Mouse (Mus musculus) G1E (cell line): ENCODE results near the gene Pnrc1. TPM values are rescaled to one million over a fixed set of nuclear protein-coding genes. Genes with fewer than 3 reads are reported as not detected.
"Not testable (repeated sequence)": the region's sequence is repeated elsewhere in the genome, so short reads cannot be mapped to it uniquely, and the experiment has no call there.

ENCODE experiments used
- ATAC-seq: 2 replicates; pipeline ENCODE4 v1.8.0; 2016; ENCODE audit warnings: mild to moderate bottlenecking; ENCODE audit not compliant: insufficient number of reproducible peaks, poor library complexity, low FRiP score, severe bottlenecking; ENCODE audit errors: extremely low read depth
- DNase-seq: peaks from one replicate; pipeline ENCODE4 v3.0.0; 2012; ENCODE audit warnings: low spot score
- H3K27me3 ChIP-seq: 2 replicates; pipeline ENCODE4 v1.6.1; 2012; ENCODE audit warnings: mild to moderate bottlenecking, low read length, inconsistent platforms; ENCODE audit not compliant: insufficient read depth
- H3K36me3 ChIP-seq: replicated peaks from 2 replicates; pipeline ENCODE3; 2012; ENCODE audit warnings: mild to moderate bottlenecking, inconsistent platforms
- H3K4me1 ChIP-seq: 2 replicates; pipeline ENCODE4 v1.6.1; 2012; ENCODE audit warnings: low read depth, low read length, inconsistent platforms, mixed read lengths; ENCODE audit not compliant: insufficient read depth
- H3K4me3 ChIP-seq: 2 replicates; pipeline ENCODE4 v1.5.1; 2012; ENCODE audit warnings: low read depth, mild to moderate bottlenecking, inconsistent platforms, low read length, moderate library complexity, mixed read lengths
- H3K9me3 ChIP-seq: replicated peaks from 2 replicates; pipeline ENCODE4 v1.6.1; 2012; ENCODE audit warnings: inconsistent platforms
- CTCF ChIP-seq: IDR thresholded peaks from 2 replicates; pipeline ENCODE4 v1.5.1; 2012; ENCODE audit warnings: low read depth, low read length, inconsistent platforms, mixed read lengths
- GATA1 ChIP-seq: IDR thresholded peaks from 2 replicates; pipeline ENCODE4 v1.6.1; 2012; ENCODE audit warnings: borderline replicate concordance, low read length, inconsistent platforms, mixed read lengths
- GATA2 ChIP-seq: IDR thresholded peaks from 2 replicates; pipeline ENCODE4 v1.6.1; 2012; ENCODE audit warnings: low read depth, low read length, inconsistent platforms, borderline replicate concordance
- POLR2AphosphoS5 ChIP-seq: IDR thresholded peaks from 2 replicates; pipeline ENCODE4 v1.6.1; 2012; ENCODE audit warnings: low read depth, low read length, inconsistent platforms; ENCODE audit not compliant: insufficient replicate concordance
- TAL1 ChIP-seq: conservative IDR thresholded peaks from 2 replicates; pipeline ENCODE4 v1.6.1; 2012; ENCODE audit warnings: low read depth, low read length, inconsistent platforms, mixed read lengths
- polyA plus RNA-seq: library from polyadenylated mRNA; stranded (reverse); fragments of >175 nt; gene quantifications from 2 replicates; pipeline ENCODE4 v1.2.3, GENCODE M21; 2012
- total RNA-seq, 2 experiments: library from RNA; stranded (forward) in 1 of 2; stranded (reverse) in 1 of 2; fragments of 200-1000 nt in 1 of 2; fragments of >200 nt in 1 of 2; fragmentation: Nextera tagmentation in 1 of 2; gene quantifications; 2 replicates each; pipeline ENCODE4 v1.2.3; 2014 to 2017

Gene Pnrc1
- total RNA-seq (2014; fragmentation: Nextera tagmentation) (160 and 191 TPM in 2 replicates), total RNA-seq (2017) (77.3 and 97.7 TPM in 2 replicates), polyA plus RNA-seq (93.8 and 111 TPM in 2 replicates)

- Histone ChIP-seq H3K4me3 (no peak within 1 kb of the TSS), H3K27me3 (0 out of 2 replicates have a peak, but pooled peaks cover under 1% of the 10 kb centered on the region), H3K36me3 (no peaks in the 10 kb centered on the region), H3K9me3 (no peaks in the 10 kb centered on the region), H3K4me1 (no peaks in the 10 kb centered on the region; the same call in 1 of the 2 replicates)
- ATAC-seq: peak; percentile 76
- TF ChIP-seq GATA2 (no peak), POLR2AphosphoS5 (no peak), GATA1 (no peak), TAL1 (no peak), CTCF (no peak)
- no peak for DNase-seq
Observed at GRCm38 (mm10) chr4:33290002-33290401, at the start of gene Pnrc1. Gene Pnrc1 (minus strand): TSS chr4:33290163.

GRCm38 (mm10) chr4:33337999-33338398, 48.0 kb upstream of the Pnrc1 start:
- ATAC-seq (peak; percentile 80), DNase-seq (no peak)
- Histone ChIP-seq H3K4me1 (no peaks in the 10 kb centered on the region), H3K27me3 (no peaks in the 10 kb centered on the region), H3K9me3 (no peaks in the 10 kb centered on the region), H3K4me3 (no peak overlapping the region), H3K36me3 (peaks cover 60% of the 10 kb centered on the region)
- no peak for TF ChIP-seq CTCF
- TF ChIP-seq POLR2AphosphoS5: no peak
- no peak for TF ChIP-seq GATA2
- no peak for TF ChIP-seq TAL1
- TF ChIP-seq GATA1: no peak

DNA sequence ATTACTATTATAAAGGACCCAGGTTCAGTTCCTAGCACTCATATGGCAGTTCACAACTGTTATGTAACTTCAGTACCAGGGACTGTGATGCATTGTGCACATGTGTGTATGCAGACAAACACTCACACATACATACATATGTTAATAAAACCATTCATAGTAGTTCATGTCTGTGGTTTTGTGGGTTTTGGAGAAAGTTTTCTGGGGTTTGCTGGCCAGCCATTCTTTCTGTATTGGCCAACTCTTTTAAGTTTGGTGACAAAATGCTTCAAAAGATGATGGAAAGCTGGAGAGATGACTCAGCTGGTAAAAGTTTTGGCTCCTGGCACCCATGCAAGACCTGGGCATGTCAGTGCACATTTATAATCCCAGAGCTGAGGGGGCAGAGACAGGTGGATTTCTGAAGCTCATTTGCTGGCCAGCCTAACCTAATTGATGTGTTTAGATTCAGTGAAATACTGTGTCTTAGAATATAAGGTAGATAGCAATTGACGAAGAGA, 43.0 kb upstream of the Pnrc1 start:
- no peak for ATAC-seq
- DNase-seq: no peak
- Histone ChIP-seq H3K27me3 (no peaks in the 10 kb centered on the region), H3K4me3 (no peak overlapping the region), H3K36me3 (peaks cover 68% of the 10 kb centered on the region), H3K9me3 (no peaks in the 10 kb centered on the region), H3K4me1 (peaks cover 2% of the 10 kb centered on the region; the same call in 1 of the 2 replicates)
- no peak for TF ChIP-seq POLR2AphosphoS5
- TF ChIP-seq TAL1: no peak
- no peak for TF ChIP-seq GATA2
- no peak for TF ChIP-seq CTCF
- TF ChIP-seq GATA1: no peak

DNA sequence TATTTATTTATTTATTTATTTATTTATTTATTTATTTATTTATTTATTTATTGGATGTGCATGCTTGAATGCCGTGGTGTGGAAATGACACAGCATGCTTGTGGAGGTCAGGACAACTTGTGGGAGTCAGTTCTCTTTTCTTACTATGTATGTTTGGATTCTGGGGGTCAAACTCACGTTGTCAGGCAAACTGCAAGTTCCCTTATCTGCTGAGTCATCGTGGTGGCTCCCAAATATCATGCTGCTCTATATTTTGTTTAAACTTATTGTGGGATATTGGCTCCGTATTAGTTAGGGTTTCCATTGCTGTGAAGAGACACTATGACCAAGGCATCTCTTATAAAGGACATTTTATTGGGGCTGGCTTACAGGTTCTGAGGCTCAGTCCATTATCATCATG, 41.2 kb upstream of the Pnrc1 start:
- H3K36me3 ChIP-seq: peaks cover 70% of the 10 kb centered on the region
- no peak for DNase-seq
- H3K4me3 ChIP-seq: no peak overlapping the region
- H3K9me3 ChIP-seq: no peaks in the 10 kb centered on the region
- H3K4me1 ChIP-seq: peaks cover 2% of the 10 kb centered on the region; the same call in 1 of the 2 replicates
- H3K27me3 ChIP-seq: no peaks in the 10 kb centered on the region
- TF ChIP-seq GATA2 (no peak), TAL1 (no peak), POLR2AphosphoS5 (no peak)
- no peak for ATAC-seq

DNA sequence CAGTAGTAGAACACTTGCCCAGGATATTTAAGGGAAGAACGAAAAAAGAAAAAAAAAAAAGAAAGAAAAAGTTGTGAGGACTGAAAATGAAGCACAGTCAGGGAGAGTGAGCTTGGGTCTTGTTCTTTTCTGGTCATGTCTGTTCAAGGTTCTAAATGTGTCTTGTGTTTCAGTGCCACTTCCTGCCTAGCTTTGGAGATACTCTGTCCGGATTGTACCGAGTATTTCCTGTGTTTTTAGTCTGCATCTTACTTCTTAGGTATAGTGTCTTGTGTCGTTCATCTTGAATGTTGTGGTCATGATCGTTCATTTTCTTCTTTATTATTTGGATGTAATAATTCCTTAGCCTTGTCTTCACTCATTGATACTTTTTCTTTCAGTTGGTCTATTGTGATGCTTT, 25.9 kb upstream of the Pnrc1 start:
- DNase-seq (no peak), ATAC-seq (no peak)
- peaks cover 12% of the 10 kb centered on the region for H3K4me1 ChIP-seq
- no peak for TF ChIP-seq TAL1
- TF ChIP-seq GATA2: no peak
- TF ChIP-seq POLR2AphosphoS5: no peak
- TF ChIP-seq CTCF: no peak
- TF ChIP-seq GATA1: no peak
- H3K36me3 ChIP-seq: peaks cover 33% of the 10 kb centered on the region
- no peaks in the 10 kb centered on the region for H3K27me3 ChIP-seq
- no peak overlapping the region for H3K4me3 ChIP-seq
- H3K9me3 ChIP-seq: no peaks in the 10 kb centered on the region

DNA sequence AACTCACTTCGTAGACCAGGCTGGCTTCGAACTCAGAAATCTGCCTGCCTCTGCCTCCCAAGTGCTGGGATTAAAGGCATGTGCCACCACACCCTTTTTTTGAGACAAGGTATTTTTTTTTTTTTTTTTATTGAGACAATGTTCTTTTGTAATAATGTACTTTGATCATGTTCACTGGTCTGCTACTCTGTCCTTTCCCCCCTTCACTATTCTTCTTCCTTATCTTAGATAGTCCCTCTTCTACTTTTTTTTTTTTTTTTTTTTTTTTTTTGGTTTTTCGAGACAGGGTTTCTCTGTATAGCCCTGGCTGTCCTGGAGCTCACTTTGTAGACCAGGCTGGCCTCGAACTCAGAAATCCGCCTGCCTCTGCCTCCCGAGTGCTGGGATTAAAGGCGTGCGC, 24.2 kb upstream of the Pnrc1 start:
- not testable (repeated sequence) for H3K27me3 ChIP-seq

More for the DNA sequence above, 24.2 kb upstream of the Pnrc1 start:
- H3K36me3 ChIP-seq: peaks cover 25% of the 10 kb centered on the region
- not testable (repeated sequence) for DNase-seq, H3K9me3 ChIP-seq, H3K4me3 ChIP-seq, ATAC-seq
- peaks cover 18% of the 10 kb centered on the region for H3K4me1 ChIP-seq
